Mouse (Mus musculus) thymus, postnatal 14 days (tissue): ENCODE results near the gene Tsfm.
"Not testable (repeated sequence)": the region's sequence is repeated elsewhere in the genome, so short reads cannot be mapped to it uniquely, and the experiment has no call there.

Source experiments
- DNase-seq: peaks from one replicate; pipeline ENCODE4 v3.0.0; 2021

Tsfm gene

DNA sequence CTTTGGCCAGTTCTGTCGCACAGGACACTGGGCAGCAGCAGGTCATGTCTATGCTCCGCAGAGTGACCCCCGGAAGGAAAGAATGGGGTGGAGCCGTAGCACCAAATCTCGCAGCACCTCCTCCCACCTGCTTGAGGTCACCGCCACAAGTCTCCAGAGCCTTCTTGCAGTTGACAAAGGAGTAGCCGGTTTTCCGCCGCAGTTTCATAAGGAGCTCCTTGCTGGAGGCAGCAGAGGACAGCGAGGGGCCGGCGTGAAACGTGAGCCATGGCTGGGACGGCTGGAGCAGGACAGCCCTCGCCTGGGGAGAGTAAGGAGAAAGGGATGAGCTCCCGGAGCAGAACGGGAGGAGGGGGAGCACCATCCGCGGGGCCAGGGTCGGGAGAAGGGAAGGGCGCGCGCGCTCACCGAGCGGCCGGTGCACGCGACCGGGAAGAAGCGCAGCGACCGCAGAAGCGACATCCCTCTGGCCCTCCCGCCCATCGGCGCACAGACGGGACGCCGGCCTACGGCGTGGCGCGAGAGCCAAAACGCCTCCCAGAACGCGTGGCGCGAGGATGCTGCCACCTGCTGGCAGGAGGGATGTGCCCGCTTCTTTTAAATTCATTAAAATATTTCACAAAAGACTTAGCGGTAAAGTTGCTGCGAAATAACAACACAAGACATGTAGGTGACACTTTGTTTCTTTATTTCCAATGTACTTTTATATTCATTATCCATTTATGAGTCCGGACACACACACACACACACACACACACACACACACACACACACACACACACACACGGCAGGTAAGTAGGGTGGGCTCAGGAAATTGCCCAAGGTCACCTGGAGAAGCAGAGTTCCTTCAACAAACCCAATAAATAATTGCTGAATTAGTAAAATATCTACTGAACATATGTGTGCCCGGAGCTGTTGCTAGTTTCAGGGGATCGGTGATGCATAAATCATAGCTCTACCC is at the start of gene Tsfm:
TSS of gene Tsfm (minus strand) at position 505 of the 961 bp plus-strand sequence.
- peak; percentile 94 for DNase-seq

DNA sequence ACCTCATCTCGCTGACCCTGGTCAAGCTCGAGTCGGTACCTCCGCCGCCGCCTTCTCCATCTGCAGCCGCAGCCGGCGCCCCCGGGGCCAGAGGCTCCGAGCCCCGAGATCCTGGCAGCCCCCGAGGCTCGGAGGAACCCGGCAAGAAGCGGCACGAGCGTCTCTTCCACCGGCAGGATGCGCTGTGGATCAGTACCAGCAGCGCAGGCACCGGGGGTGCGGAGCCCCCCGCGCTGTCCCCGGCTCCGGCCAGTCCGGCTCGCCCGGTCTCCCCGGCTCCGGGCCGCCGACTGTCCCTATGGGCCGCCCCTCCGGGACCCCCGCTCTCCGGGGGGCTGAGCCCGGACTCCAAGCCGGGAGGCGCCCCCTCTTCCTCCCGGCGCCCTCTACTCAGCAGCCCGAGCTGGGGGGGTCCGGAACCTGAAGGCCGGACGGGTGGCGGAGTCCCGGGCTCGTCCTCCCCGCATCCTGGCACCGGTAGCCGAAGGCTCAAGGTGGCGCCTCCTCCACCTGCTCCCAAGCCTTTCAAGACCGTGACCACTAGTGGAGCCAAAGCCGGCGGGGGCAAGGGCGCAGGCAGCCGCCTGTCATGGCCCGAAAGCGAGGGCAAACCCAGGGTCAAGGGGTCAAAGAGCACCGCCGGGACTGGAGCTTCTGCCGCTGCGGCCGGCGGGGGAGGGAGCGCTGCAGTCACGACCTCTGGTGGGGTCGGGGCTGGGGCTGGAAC is 49.2 kb upstream of the Tsfm start:
- DNase-seq: no peak

DNA sequence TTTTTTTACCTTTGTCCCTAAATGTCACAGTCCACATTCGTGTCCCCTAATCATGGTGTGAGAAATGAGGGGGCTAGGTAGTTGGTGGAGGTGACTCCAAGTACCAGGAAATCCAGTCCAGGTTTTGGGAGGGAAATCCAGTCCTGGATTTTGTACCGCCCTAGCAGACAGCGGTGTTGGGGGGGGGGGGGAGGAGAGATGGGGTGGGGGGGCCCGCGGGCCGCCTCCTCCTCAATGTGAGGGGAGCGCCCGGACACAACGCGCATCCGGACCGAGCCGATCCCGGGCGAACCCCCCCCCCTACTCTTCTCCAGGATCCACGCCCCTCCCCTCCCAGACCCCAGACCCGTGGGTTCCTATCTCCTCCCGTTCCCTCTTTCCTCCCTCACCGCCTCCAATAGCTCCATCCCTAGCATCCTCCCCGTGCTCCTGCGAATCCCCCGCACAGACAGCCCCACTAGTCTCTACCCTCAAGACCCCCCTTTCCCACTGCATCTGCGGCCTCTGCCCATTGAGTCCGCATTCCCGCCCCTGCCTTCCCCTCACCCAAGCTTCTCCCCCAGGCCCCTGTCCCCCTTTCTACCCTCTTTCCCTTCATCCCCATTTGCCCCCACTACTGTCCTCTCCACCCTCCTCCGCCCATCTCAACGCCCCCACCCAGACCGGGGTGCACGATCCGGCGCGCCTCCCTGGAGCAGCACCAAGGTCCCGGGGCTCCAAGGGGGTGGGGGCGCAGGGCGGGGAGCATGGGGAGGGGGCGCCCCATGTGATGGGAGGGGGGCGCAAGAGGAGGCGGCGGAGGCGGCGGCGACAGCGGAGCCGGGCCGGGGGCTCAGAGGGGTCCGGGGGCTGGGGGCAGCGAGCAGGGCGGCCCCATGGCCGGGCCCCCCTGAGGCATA is 48.3 kb upstream of the Tsfm start:
- DNase-seq: no peak

DNA sequence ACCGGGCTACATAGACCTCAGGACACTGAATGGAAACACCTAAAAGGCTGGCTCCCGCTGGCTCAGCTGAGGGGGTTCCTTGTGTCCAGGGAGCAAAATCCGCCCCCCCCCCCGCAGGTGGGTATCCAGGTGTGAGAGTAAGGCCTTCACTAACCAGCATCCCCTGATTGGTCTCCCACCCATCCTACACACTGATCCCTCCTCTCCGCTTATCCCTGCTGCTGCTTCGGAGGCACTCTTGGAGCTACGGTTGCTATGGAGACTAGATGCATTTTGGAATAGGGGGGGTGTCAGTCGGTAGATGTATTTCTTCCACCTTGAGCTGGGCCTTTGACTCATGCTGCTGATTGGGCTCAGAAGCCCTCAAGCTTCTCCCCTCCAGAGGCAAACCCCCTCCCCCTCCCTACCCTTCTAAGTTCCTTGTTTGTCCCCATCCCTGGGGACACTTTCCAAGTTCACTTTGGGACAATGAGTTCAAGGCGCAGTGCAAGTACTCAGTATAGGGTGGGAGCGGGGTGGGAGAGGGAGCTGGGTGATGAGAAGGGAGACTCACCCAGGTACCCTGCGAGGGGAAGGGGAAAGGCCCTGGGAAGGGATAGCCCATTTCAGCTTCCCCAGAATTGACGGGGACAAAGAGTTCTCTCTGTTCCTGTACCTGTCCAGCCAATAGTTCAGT is 47.5 kb upstream of the Tsfm start:
- DNase-seq: no peak

DNA sequence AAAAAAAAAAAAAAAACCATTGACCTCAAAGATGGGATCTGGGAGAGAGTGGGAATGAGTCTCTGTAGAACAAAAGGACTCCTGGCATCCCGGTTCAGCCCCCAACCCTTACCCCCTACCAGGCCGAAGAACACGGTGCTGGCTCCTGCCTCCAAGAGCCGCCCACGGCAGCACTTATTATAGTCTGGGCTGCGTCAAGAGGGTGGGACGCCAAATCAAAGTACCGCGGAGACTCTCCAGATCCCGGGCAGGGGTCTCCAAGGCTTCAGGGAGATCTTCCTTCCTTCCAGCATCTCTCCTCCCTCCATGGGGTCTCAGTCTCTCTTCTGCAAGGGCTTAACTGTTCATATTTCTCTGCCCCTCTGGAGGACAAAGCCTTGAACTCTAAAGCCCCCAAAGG is 46.9 kb upstream of the Tsfm start:
- DNase-seq: no peak

DNA sequence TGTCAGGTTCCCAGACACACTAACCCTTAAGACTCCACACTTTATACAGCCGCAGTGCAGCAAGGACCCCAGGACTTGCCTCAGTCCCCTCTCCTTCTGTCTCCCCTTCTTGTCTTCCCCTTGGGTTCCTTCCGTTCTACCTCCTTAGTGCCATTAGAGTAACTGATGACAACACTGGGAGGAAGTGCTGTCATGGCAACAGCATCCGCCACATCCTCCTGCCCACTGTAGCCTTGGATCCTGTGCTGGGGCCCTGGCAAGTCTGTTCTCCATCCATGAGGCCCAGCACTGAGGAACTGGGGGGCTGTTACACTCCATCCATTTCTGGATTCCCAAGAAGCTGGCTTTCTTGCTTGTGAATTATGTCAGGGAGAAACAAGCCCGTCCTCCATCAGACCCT is 45.4 kb upstream of the Tsfm start:
- peak; percentile 77 for DNase-seq

DNA sequence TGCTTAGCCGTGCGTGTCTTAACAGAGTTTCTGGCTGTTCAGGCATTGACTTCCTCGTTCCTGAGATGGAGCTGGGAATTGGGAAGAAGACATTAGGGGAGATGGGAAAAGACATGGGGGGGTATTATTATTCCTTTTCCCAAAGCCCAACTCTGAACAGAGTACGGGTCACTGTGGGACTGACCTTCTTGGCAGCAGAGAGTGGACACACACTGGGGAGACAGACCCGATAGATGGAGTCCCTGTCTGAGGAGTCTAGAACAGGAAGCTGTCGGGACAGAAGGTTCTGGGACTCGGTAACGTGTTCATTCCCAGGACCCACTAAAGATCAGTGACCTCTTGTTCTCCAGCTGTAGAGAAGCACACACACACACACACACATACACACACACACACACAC is 45.0 kb upstream of the Tsfm start:
- no peak for DNase-seq

DNA sequence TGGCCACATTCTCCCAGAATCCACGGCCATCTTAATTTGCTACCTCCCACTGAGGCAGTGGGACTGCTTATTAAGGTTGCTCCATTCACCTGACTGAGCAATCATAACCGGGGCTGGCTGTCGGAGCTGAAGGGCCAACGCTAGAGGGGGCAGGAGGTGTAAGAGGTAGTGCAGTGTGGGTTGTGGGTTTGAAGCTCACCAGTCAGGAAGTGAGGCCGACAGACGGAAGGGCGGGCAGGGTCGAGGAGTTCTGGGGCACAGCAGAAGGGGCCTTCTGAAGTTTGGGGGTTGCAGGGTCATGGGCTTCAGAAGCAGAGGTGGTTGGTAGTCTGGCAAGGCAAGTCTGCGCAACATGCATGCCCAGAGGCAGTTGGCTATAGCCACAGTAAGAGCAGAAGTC is 44.4 kb upstream of the Tsfm start, which contains the start of gene Agap2:
TSS of gene Agap2 (plus strand) at position 205 of the 400 bp plus-strand sequence.
- peak; percentile 92 for DNase-seq

DNA sequence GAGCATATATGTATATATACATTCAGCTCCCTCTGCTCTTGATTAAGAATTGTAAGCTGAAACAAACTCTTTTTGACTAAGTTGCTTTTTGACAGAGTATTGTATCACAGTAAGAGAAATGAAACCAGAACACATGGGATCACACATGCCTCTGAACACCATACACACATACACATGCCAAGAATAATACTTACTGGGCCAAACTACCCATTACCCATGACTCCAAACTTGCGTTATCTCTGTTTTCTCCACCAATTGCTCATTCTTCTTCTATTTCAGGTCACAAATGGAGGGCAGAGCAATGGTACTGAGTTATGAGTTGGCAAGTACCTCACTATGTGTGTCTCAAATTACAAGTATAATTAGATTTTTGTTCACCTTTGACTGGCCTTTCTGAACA is 43.3 kb upstream of the Tsfm start:
- no peak for DNase-seq

DNA sequence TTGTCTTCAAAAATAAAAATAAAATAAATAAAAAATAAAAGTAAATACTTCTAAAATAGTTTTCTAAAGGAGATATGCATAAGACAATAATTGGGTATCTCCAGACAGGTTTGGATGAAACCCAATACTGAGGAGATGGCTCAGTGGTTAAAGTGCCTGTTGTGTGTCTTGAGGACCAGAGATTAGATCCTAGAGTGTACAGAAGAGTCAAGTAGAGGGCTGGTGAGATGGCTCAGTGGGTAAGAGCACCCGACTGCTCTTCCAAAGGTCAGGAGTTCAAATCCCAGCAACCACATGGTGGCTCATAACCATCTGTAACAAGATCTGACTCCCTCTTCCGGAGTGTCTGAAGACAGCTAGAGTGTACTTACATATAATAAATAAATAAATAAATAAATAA is 42.3 kb upstream of the Tsfm start:
- DNase-seq: not testable (repeated sequence)

DNA sequence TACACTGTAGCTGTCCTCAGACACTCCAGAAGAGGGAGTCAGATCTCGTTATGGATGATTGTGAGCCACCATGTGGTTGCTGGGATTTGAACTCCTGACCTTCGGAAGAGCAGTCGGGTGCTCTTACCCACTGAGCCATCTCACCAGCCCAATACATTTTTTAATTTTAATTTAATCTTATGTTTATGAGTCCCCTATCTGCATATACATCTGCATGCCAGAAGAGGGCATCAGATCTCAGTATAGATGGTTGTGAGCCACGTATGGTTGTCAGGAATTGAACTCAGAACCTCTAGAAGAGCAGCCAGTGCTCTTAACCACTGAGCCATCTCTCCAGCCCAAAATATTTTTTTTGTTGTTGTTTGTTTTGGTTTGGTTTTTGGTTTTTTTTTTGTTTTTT is 41.6 kb upstream of the Tsfm start:
- not testable (repeated sequence) for DNase-seq

DNA sequence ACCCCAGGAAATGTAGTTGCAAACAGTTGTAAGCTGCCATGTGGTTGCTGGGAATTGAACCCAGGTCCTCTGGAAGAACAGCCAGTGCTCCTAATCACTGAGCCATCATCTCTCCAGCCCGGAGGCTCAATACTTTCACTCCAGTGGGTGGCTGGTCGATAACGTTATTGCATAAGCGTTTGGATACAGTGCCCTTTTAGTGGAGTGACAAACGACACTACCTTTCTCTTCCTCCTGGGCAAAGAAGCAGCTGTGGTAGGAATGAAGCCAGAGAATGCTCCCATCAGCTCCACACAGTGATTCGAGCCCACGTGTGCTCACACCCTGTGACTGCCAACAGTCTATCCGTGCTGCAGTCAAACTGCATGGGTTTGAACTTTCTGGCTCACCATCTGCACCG is 40.6 kb upstream of the Tsfm start:
- no peak for DNase-seq

DNA sequence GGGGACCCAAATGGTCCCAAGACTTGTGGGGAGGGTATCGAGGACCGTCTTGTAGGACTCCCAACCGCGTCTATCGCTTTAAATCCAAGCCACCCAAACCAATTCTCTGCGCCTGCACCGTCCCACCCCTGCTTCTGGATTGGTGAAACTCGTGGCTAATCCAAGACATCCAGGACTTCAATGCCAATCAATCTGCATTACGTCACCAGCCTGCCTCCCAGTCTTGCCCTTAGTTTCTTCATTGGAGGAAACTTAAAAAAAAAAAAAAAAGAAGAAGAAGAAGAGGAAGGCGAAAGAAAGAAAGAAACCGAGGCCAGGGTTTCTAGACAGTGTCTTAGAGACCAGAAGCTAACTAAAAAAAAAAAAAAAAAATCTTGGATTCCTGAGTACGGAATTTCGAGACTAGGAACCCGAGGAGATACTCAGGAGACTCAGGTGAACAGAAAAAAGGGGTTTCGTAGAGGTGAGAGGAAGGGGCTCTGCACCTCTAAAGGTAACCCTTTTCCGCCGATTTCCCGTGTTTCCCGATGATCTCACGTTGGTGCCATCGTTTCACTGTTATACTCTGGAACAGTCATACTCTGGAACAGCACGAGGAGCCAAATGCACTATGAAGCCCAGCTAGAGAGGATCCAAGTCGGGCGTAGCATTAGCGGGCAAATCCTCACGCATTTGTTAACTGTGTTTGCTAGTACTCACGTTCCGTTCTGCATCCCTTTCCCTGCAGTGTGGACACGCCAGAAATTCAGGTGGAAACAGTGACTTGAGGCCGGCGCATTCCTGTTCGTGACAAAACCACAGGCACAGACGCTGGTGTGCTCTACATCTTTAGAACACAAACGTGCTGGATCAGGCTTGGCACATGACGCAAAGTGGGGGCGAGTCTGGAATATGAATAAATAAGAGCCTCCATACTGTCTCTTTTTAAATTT is 39.8 kb upstream of the Tsfm start, which contains the start of gene Tspan31:
TSS of gene Tspan31 (minus strand) at position 75 of the 932 bp plus-strand sequence.
- peak; percentile 49 for DNase-seq

DNA sequence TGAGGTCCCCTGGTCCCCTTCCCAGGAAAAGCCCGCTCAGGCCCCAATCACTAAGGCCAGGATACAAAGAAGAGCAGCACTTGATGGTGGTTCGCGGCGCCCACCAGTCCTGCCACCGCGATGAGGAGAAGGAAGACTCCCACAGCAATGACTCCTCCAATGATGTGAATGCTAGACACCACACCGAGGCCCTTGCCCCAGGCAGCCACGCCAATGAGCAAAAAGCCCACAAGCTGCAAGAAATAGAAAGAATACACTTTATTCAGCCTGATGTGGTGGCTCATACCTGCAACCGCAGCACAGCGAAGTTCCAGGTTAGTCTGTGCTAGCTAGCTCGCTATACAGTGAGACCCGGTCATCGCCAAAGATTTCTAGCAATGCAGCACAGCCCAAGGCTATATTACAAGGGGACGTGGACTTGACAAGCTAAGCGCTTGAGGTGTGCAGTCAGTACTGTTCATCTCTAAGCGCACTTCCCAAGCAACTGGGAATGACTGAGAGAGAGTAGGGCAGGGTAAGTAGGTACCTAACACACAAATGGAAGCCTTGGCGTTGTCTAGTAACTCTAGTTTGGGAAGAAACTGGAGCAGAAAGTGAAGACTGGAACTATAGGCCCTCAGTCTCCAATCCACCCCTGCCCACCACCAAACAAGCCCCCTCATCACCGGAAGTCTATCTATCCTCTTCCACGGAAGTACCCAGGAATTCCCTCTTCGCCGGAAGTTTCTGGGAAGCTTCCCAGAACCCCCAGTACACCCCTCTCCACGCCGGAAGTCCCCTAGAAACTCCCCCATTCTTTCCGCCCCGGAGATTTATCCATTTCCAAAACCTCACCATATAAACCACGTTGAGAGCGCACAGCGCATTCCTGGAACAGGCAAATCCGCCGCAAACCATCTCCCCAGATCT is 38.9 kb upstream of the Tsfm start:
- DNase-seq: no peak

DNA sequence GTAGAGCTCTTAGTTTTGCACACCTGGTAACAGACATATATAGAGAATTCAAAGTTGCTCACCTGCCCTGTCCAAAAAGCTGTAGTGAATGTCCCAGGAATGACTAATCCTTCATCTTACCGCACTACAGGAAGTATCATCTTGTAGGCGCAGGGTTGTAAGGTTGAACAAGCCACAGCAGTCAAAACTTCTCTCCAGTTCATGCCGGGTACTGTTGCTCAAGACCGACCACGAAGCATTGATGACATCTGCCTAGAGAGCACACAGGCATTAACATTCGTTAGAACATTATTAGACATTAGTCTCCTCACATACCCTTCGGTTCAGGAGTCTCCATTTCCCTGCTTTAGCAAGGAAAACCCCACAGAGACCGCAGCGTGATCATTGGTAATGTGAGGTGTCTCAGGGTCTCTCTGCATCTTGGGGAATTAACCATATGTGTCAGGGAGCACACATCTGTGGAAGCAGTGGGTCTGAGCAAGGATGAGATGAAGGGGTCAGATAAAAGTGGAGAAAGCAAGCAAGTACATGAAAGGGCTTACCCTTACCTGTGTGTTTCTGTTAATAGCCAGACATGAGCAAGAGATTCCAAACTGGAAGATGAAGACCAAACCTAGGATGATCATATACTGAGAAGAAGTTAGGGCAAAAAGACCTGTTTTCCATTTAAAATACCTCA is 37.9 kb upstream of the Tsfm start:
- DNase-seq: no peak

DNA sequence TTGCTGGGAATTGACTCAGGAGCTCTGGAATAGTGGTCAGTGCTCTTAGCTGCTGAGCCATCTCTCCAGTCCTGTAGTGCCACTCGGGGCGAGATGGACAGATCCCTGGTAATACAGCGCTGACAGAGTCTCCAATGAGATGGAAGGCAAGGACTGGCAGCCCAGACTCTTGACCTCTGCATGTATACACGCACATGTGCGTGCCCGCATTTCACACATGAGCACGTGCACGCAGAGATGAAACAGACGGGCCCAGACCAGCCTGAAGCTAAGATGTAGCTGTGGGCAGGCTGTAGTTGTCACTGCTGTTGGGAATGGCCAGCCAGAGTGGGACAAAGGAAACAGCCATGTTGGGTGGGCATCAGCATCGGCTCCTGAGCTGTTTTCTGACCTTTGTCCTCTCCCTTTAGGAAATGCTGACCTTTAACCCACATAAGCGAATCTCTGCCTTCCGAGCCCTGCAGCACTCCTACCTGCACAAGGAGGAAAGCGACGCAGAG is 35.9 kb upstream of the Tsfm start:
- DNase-seq: no peak

DNA sequence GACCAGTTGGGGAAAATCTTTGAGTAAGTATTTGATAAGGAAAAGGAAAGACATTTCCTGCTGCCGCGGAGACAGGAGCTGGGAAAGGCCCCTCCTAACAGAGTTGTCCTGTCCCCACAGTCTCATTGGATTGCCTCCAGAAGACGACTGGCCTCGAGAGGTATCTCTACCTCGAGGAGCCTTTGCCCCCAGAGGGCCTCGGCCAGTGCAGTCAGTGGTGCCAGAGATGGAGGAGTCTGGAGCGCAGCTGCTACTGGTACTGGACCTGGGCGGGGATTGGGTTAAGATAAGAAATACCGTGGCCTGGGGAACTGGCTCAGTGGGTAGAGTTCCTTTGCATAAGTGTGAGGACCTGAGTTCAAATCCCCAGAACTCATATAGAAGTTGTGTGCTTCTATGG is 35.3 kb upstream of the Tsfm start:
- no peak for DNase-seq

DNA sequence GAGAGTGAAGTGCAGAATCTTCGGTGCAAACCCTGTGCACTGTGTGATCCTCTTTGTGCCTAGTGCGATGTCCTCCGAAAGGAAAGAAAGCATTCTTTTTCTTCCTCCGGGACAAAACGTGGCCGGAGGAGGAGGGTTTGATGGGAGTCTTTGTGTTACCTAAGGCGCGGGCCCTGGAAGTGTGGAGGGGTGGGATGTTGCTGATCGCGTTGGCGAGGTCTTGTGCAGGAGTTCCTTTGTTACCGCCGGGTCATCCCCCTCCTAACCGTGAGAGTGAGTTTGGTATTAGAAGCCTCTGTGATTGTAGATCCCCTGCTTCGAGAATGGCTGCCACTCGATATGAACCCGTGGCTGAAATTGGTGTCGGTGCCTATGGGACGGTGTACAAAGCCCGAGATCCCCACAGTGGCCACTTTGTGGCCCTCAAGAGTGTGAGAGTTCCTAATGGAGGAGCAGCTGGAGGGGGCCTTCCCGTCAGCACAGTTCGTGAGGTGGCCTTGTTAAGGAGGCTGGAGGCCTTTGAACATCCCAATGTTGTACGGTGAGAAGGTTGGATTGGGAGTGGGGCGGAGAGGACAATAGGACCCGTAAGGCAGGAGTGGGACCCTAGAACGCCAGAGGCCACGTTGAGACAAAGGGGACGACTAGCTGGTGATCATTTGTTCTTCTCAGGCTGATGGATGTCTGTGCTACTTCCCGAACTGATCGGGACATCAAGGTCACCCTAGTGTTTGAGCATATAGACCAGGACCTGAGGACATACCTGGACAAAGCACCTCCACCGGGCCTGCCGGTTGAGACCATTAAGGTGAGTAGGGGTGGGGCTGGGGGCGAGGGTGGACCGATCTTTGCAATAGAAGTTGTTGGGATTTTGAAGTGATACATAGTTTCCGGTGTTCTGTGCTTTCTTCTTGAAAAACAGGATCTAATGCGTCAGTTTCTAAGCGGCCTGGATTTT is 33.6 kb upstream of the Tsfm start:
- DNase-seq: no peak
